Mouse (Mus musculus) lung, adult 2 months (tissue): Measurements from ENCODE around the gene Dync1h1.

Experiments used
- CTCF ChIP-seq: fragments of 200-500 bp; IDR thresholded peaks from 2 replicates; pipeline ENCODE4 v1.5.1; 2011; ENCODE audit warnings: mild to moderate bottlenecking, low read length, control low read depth; ENCODE audit not compliant: insufficient read depth
- POLR2A ChIP-seq: fragments of 200-500 bp; IDR thresholded peaks from 2 replicates; pipeline ENCODE4 v1.6.1; 2011; ENCODE audit warnings: low read depth, mild to moderate bottlenecking, control low read depth, low read length, borderline replicate concordance; ENCODE audit errors: extremely low read depth

GRCm38 (mm10) chr12:110706337-110707231 lies 105.3 kb downstream of the Dync1h1 start:
- TF ChIP-seq POLR2A (no peak), CTCF (no peak)
